Mouse (Mus musculus) cerebellum, postnatal 10 days (tissue): ENCODE measurements around the gene Mpc2.

Experiments used
- DNase-seq, 2 experiments: peaks; one replicate each; pipeline ENCODE4 v3.0.0; 2021; ENCODE audit warnings: mixed read lengths in 2 of 2

Gene Mpc2

DNA sequence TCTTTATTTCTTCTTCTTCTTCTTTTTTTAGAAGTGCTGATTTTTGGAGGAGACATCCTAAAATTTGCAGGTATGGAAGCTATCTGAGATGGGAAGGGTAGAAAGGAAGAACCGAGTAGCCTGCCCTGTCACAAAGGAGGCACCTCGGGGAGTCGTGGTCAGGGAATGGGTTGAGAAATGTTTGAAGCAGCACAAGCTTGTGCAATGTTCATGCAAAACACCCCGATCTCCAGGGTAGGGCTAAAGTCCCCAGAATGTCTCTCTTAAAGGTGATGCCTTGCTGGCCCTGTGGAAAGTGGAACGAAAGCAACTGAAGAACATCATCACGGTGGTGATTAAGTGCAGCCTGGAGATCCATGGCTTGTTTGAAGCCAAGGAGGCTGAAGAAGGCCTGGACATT lies 45.9 kb downstream of the Mpc2 start:
- DNase-seq, result no peak

GRCm38 (mm10) chr1:165510161-165510560 lies 49.7 kb downstream of the Mpc2 start:
- peak; percentile 9 to 11 for DNase-seq

- DNase-seq, result no peak
Observed at GRCm38 (mm10) chr1:165520716-165521115, 60.3 kb downstream of the Mpc2 start.
